Mouse (Mus musculus) megakaryocyte, embryonic 14.5 days (primary cell): Measurements from ENCODE around the gene Tfcp2l1.

Source experiments
- FLI1 ChIP-seq: IDR thresholded peaks from 2 replicates; pipeline ENCODE4 v1.6.1; 2012; ENCODE audit warnings: low read length, inconsistent platforms, mixed read lengths
- GATA1 ChIP-seq: IDR thresholded peaks from 3 replicates; pipeline ENCODE4 v1.6.1; 2012; ENCODE audit warnings: mixed read lengths, low read length, inconsistent platforms, borderline replicate concordance

- TF ChIP-seq GATA1 (no peak), FLI1 (no peak)
Observed at GRCm38 (mm10) chr1:118667536-118667935, 39.8 kb downstream of the Tfcp2l1 start.
